Mouse (Mus musculus) midbrain, embryonic 16.5 days (tissue): ENCODE measurements around the gene Zfp78. TPM values are rescaled to one million over a fixed set of nuclear protein-coding genes. Genes with fewer than 3 reads are reported as not detected.
"Not testable (repeated sequence)": the region's sequence is repeated elsewhere in the genome, so short reads cannot be mapped to it uniquely, and the experiment has no call there.

Source experiments
- ATAC-seq: fragments of 200-750 bp; cut with Nextera tagmentation; 2 replicates; pipeline ENCODE4 v1.8.0; 2017; ENCODE audit warnings: moderate TSS enrichment
- H3K27ac ChIP-seq: fragments of 300-500 bp; sonication (generic); 2 replicates; pipeline ENCODE4 v1.5.1; 2014; ENCODE audit warnings: mild to moderate bottlenecking, low read length, mixed read lengths
- H3K27me3 ChIP-seq: fragments of 300-500 bp; sonication (generic); 2 replicates; pipeline ENCODE4 v1.6.1; 2014; ENCODE audit warnings: low read depth, low read length, mixed read lengths; ENCODE audit not compliant: control insufficient read depth, insufficient read depth
- H3K36me3 ChIP-seq: fragments of 300-500 bp; sonication (generic); 2 replicates; pipeline ENCODE4 v1.6.1; 2014; ENCODE audit warnings: mild to moderate bottlenecking, low read length, moderate library complexity, mixed read lengths; ENCODE audit not compliant: control insufficient read depth, insufficient read depth
- H3K4me1 ChIP-seq: fragments of 300-500 bp; sonication (generic); 2 replicates; pipeline ENCODE4 v1.6.1; 2014; ENCODE audit warnings: mild to moderate bottlenecking, low read length, mixed read lengths; ENCODE audit not compliant: control insufficient read depth, insufficient read depth
- H3K4me2 ChIP-seq: fragments of 300-500 bp; sonication (generic); 2 replicates; pipeline ENCODE4 v1.6.1; 2014; ENCODE audit warnings: mild to moderate bottlenecking, low read length, mixed read lengths
- H3K4me3 ChIP-seq: fragments of 300-500 bp; sonication (generic); 2 replicates; pipeline ENCODE4 v1.5.1; 2014; ENCODE audit warnings: low read depth, mild to moderate bottlenecking, low read length, moderate library complexity, mixed read lengths
- H3K9ac ChIP-seq: fragments of 300-500 bp; sonication (generic); 2 replicates; pipeline ENCODE4 v1.6.1; 2014; ENCODE audit warnings: low read depth, low read length, mixed read lengths
- H3K9me3 ChIP-seq: fragments of 300-500 bp; sonication (generic); replicated peaks from 2 replicates; pipeline ENCODE4 v1.6.1; 2014; ENCODE audit warnings: mild to moderate bottlenecking, low read length, mixed read lengths; ENCODE audit not compliant: control insufficient read depth, poor library complexity, severe bottlenecking
- WGBS: fragments of 180-500 bp; shearing (Covaris S2); extraction: QIAGEN DNeasy Blood & Tissue Kit; methylation state at CpG from one replicate; pipeline ENCODE4 v1.1.7; 2014; 5-methylcytosine and 5-hydroxymethylcytosine counted together
- polyA plus RNA-seq: library from polyadenylated mRNA; unstranded; fragments of >200 nt; fragmentation: Nextera tagmentation; extraction: Ambion mirVana; gene quantifications from 2 replicates; pipeline ENCODE4 v1.2.1, GENCODE M21; 2015

Gene Zfp78
- polyA plus RNA-seq, 1 experiment from 2014 or later = 7.9 TPM

DNA sequence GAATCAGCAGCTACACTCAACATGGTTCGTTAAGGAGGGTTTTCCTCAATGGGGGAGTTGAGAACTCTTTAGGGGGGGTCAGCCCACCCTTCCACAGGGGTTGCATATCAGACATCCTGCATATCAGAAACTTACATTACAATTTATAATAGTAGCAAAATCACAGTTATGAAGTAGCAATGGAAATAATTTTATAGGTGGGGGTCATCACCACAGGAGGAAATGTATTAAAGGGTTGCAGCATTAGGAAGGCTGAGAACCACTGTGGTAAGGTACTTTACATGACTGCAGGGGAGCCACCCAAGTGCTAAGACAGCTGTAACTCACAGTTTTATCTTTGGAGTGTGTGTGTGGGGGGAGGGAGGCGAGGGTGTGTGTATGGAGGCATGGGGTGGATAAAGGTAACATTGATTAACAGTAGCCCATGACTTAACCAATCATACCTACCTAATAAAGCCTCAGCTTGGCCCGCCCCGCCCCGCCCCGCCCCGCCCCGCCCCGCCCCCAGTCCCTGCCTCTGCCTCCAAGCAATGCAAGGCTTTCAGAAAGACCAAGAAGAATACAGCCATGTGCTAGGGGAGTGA lies 2.5 kb upstream of the Zfp78 start:
- no peak overlapping the region for H3K27ac ChIP-seq
- H3K4me1 ChIP-seq = peaks cover 22% of the 10 kb centered on the region
- no peaks in the 10 kb centered on the region for H3K36me3 ChIP-seq
- no peak overlapping the region for H3K4me3 ChIP-seq
- H3K4me2 ChIP-seq = no peak overlapping the region
- no peaks in the 10 kb centered on the region for H3K9me3 ChIP-seq
- no peaks in the 10 kb centered on the region for H3K27me3 ChIP-seq
- H3K9ac ChIP-seq = no peak overlapping the region
- 20% methylated on average over 9 of the region's 9 CpGs for WGBS
- ATAC-seq = no peak

DNA sequence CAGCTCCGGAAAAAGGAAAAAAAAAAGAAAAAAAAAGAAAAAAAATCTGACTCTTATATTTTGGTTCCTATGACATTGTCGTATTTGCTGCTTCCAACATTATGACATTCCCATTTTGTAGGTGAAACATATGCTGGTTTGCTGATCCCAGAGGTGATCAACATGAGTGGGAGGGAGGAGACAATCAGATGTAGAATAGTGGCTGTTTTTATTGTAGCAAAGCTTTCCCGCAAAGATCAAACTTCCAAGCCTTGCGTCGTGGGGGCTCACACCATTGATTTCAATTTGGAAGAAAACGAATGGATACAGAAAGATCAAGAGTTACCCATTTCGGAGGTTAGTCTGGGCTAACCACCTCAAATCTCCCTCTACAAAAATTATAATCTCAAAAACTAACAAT lies 1.3 kb upstream of the Zfp78 start:
- Histone ChIP-seq H3K4me3 (peak overlapping the region; percentile 58), H3K27me3 (no peaks in the 10 kb centered on the region), H3K4me2 (peak overlapping the region; percentile 75), H3K36me3 (no peaks in the 10 kb centered on the region), H3K4me1 (peaks cover 22% of the 10 kb centered on the region), H3K9me3 (no peaks in the 10 kb centered on the region), H3K27ac (peak overlapping the region; percentile 91), H3K9ac (peak overlapping the region; percentile 64)
- 21% methylated on average over 7 of the region's 7 CpGs for WGBS
- no peak for ATAC-seq

DNA sequence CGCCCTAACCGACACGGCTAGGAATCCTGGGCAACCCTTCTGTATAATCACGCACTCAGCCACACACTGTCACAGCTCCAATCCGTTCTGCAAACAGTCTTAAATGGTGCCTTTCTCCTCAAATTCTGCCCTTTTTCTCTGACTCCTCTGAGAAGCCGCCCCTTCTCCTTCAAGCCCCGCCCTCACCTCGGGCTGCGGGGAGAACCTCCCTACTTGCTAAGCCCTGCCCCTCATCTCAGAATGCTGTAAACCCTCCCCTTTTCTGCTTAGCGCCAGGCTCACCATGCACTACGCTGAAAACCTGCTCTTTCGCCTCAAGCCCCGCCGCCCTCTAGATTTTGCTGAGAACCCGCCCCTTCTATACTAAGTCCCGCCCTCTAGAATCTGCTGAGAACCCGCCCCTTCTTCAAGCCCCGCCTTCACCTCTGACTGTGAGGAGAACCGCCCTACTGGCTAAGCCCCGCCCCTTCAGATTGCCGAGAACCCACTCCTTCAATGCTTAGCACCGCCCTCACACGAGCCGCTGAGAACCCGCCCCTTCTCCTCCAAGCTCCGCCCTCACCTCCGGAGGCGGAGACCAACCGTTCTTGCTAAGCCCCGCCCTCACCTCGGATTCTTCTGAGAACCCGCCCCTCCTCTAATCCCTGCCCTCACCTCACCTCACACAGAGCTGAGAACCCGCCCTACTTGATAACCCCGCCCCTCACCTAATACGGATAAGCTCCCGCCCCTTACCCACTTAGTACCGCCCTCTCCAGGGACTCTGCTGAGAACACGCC lies 623 bp upstream of the Zfp78 start:
- H3K27ac ChIP-seq = peak overlapping the region; percentile 91
- no peaks in the 10 kb centered on the region for H3K36me3 ChIP-seq
- peak overlapping the region; percentile 64 for H3K9ac ChIP-seq
- H3K4me1 ChIP-seq = peaks cover 22% of the 10 kb centered on the region
- no peaks in the 10 kb centered on the region for H3K27me3 ChIP-seq
- no peaks in the 10 kb centered on the region for H3K9me3 ChIP-seq
- peak overlapping the region; percentile 75 for H3K4me2 ChIP-seq
- peak overlapping the region; percentile 58 for H3K4me3 ChIP-seq
- peak; percentile 93 for ATAC-seq
- 0% methylated on average over 37 of the region's 38 CpGs for WGBS

DNA sequence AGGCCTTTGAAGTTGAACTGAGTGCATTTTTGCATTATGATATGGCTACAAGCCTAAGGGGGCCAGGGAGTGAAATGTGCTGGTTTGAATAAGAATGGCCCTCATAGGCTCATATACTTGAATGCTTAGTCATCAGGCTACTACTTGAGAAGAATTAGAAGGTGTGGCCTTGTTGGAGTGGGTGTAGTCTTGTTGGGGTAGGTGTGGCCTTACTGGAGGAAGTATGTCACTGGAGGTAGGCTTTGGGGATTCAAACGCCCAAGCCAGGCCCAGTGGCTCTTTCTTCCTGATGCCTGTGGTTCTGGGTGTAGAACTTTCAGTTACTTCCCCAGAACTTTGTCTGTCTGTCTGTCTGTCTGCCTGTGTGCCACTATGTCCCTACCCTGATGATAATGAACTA lies 1.7 kb downstream of the Zfp78 start:
- Histone ChIP-seq H3K36me3 (no peaks in the 10 kb centered on the region), H3K4me1 (peaks cover 18% of the 10 kb centered on the region), H3K27me3 (no peaks in the 10 kb centered on the region), H3K4me2 (no peak overlapping the region), H3K9me3 (no peaks in the 10 kb centered on the region), H3K27ac (no peak overlapping the region), H3K4me3 (no peak overlapping the region), H3K9ac (no peak overlapping the region)
- WGBS = 70% methylated on average over 1 of the region's 1 CpGs
- ATAC-seq = no peak

DNA sequence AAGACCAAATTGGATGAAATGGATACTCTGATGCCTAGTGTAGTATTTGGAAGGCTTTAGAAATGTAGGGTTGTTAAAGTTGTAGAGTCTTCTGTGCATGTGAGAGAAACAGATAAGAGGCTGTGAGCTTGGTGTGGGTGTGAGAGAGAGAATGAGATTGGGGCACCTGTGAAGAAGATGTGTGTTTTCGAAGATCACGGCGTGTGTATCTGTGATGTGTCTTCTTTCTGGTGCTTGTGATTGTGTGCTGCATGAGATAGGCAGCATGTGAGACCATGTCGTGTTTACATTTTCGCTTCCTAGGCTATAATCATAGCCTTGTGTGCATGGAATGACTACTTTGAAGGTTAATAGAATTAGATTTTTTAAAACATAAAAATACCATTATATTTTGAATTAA lies 4.1 kb downstream of the Zfp78 start:
- 92% methylated on average over 5 of the region's 5 CpGs for WGBS

DNA sequence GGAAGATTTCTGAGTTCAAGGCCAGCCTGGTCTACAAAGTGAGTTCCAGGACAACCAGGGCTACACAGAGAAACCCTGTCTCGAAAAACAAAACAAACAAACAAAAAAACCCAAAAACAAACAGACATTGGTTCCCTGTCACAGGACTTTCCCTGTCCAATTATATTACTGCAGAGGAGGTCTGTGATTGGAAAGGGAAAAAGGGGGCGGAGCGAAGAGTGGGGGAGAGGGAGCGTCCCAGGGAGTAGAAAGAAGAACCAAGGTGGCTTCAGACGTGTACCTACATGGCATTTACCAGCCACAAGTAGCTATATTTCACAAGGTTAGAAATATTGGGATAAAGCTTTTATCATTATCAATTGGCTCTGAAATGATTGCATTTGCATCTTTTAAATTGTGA lies 5.1 kb downstream of the Zfp78 start:
- H3K9me3 ChIP-seq, H3K9ac ChIP-seq, H3K36me3 ChIP-seq, H3K4me3 ChIP-seq, H3K27ac ChIP-seq, H3K4me2 ChIP-seq, ATAC-seq, H3K27me3 ChIP-seq: not testable (repeated sequence)
- H3K4me1 ChIP-seq = peaks cover 13% of the 10 kb centered on the region
- WGBS = 86% methylated on average over 5 of the region's 5 CpGs

More for the DNA sequence above, 4.1 kb downstream of the Zfp78 start:
- Histone ChIP-seq H3K4me3 (no peak overlapping the region), H3K9ac (no peak overlapping the region), H3K9me3 (no peaks in the 10 kb centered on the region), H3K27me3 (no peaks in the 10 kb centered on the region), H3K27ac (no peak overlapping the region), H3K36me3 (no peaks in the 10 kb centered on the region), H3K4me2 (no peak overlapping the region), H3K4me1 (peaks cover 13% of the 10 kb centered on the region)
- no peak for ATAC-seq

DNA sequence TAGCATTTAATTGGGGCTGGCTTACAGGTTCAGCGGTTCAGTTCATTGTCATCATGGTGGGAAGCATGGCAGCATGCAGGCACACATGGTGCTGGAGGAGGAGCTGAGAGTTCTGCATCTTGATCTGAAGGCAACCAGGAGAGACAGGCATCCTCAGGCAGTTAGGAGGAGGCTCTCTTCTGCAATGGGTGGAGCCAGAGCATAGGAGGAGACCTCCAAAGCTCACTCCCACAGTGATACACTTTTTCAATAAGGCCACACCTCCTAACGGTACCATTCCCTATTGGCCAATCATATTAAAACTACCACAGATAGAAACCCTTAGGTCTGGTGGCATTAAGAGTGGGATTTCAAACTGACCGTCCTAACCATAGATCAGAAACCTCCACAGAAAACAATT lies 6.4 kb downstream of the Zfp78 start:
- no peaks in the 10 kb centered on the region for H3K27me3 ChIP-seq
- no peak overlapping the region for H3K9ac ChIP-seq
- peaks cover 5% of the 10 kb centered on the region for H3K4me1 ChIP-seq
- ATAC-seq = no peak
- H3K36me3 ChIP-seq = no peaks in the 10 kb centered on the region
- no peaks in the 10 kb centered on the region for H3K9me3 ChIP-seq
- 89% methylated on average over 3 of the region's 3 CpGs for WGBS
- H3K27ac ChIP-seq = no peak overlapping the region
- H3K4me2 ChIP-seq = no peak overlapping the region
- no peak overlapping the region for H3K4me3 ChIP-seq

DNA sequence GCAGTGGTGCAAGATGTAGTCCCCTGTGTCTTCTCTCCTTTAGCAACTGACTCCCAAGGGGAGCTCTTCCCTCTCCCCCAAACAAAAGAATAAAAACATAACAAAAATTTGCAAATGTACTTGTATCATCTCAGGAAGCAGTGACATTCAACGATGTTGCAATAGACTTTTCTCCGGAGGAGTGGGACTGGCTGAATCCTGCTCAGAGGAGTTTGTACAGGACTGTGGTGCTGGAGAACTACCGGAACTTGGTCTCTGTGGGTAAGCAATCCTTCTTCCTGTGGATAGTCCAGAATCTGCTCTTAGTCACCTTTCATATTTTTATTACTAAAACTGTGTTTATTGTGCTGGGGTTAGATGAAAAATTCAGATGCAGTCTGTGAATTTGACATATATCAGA lies 9.9 kb downstream of the Zfp78 start:
- ATAC-seq = no peak
- Histone ChIP-seq H3K9me3 (no peaks in the 10 kb centered on the region), H3K4me1 (no peaks in the 10 kb centered on the region), H3K27me3 (no peaks in the 10 kb centered on the region), H3K4me2 (no peak overlapping the region), H3K27ac (no peak overlapping the region), H3K4me3 (no peak overlapping the region), H3K9ac (no peak overlapping the region), H3K36me3 (peaks cover 11% of the 10 kb centered on the region)
- 96% methylated on average over 3 of the region's 3 CpGs for WGBS

DNA sequence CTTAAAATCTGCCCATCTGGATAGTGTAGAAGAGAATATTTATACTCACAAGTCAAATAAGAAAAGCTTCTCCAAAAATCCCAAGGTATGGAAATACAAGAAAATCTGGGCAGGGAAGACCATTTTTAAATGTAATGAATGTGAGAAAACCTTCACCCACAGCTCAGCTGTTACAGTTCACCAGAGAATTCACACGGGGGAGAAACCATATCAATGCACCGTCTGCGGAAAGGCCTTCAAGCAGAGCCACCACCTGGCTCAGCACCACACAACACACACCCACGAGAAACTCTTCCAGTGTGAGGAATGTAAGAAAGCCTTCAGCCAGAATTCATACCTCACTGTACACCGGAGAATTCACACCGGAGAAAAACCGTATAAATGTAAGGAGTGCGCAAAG lies 15.4 kb downstream of the Zfp78 start:
- Histone ChIP-seq H3K27me3 (no peaks in the 10 kb centered on the region), H3K9ac (no peak overlapping the region), H3K9me3 (no peaks in the 10 kb centered on the region), H3K4me3 (no peak overlapping the region), H3K36me3 (peaks cover 14% of the 10 kb centered on the region), H3K4me2 (no peak overlapping the region), H3K4me1 (peaks cover 5% of the 10 kb centered on the region), H3K27ac (no peak overlapping the region)
- 88% methylated on average over 8 of the region's 8 CpGs for WGBS
- ATAC-seq = no peak
